Comparison of ENCODE assay signal across 27 mouse cellular contexts in genomic region chr11:98040975-98041374, GRCm38 (mm10). TPM values are rescaled to one million over a fixed set of nuclear protein-coding genes. Genes with fewer than 3 reads are reported as not detected.
A peak's percentile ranks its signal among the peaks of the same experiment; 100 is the strongest.
DNase-seq lines count a peak whose midpoint lies in the region; ATAC-seq and TF ChIP-seq lines count a peak whose summit lies in the region.
"Had no signal": no experiment of that assay in that cellular context is flagged by ENCODE, and none has a peak within 500 bp of the region (broad histone marks: within the 10 kb centered on the region; RNA-seq: fewer than 3 reads in every experiment).

No protein-coding gene starts in this region.

- H3K4me1 ChIP-seq in embryonic facial prominence, embryonic 13.5 days: peaks cover 15% of the 10 kb centered on the region
- H3K4me1 ChIP-seq in embryonic facial prominence, embryonic 10.5 days: peaks cover 20% of the 10 kb centered on the region
- H3K4me1 ChIP-seq in limb, embryonic 13.5 days: peaks cover 8% of the 10 kb centered on the region
- peaks cover 11% of the 10 kb centered on the region for H3K4me1 ChIP-seq in limb, embryonic 10.5 days
- H3K4me1 ChIP-seq in ES-E14 (ENCODE audit: control insufficient read depth in 2 of 2, insufficient read depth in 2 of 2, low read length in 2 of 2, poor library complexity in 1 of 2): peaks cover 11 to 24% of the 10 kb centered on the region in 2 experiments; a peak in 3 of 4 replicates
- 0 out of 2 replicates have a peak, but pooled peaks cover 2% of the 10 kb centered on the region for H3K4me1 ChIP-seq in lung, postnatal 0 days (ENCODE audit: insufficient read depth, low read depth, low read length)

- H3K9me3 ChIP-seq in embryonic facial prominence, embryonic 13.5 days: no peaks in the 10 kb centered on the region
- no peaks in the 10 kb centered on the region for H3K9me3 ChIP-seq in embryonic facial prominence, embryonic 10.5 days
- 0 out of 2 replicates have a peak, but pooled peaks cover 3% of the 10 kb centered on the region for H3K9me3 ChIP-seq in limb, embryonic 13.5 days
- H3K9me3 ChIP-seq in limb, embryonic 10.5 days (replicated peaks): no peaks in the 10 kb centered on the region
- no peaks in the 10 kb centered on the region for H3K9me3 ChIP-seq in ES-E14 (ENCODE audit: control insufficient read depth, insufficient read depth, low read depth, low read length)
- H3K9me3 ChIP-seq in lung, postnatal 0 days (ENCODE audit: low read length): no peaks in the 10 kb centered on the region
- H3K9me3 ChIP-seq: embryonic facial prominence, embryonic 15.5 days; heart, embryonic 15.5 days had no signal

- no peak for DNase-seq in embryonic facial prominence, embryonic 10.5 days (ENCODE audit: low spot score)
- no peak for DNase-seq in limb, embryonic 10.5 days (ENCODE audit: low spot score)
- no peak for DNase-seq in ES-E14 (ENCODE audit: low read depth, low spot score)
- DNase-seq in lung, postnatal 0 days (ENCODE audit: low spot score): no peak
- no peak for DNase-seq in adipocyte (ENCODE audit: low spot score)
- DNase-seq: adrenal gland, adult 8-10 months; adrenal gland, postnatal 25 days; cerebellum, adult 11-12 months; cerebellum, adult 8-10 months; cerebellum, postnatal 10 days; cerebellum, postnatal 36 days; embryo, embryonic 11 days; forebrain, postnatal 0 days; gastrocnemius, postnatal 25 days; heart, adult 2 months; heart, postnatal 10 days; heart, postnatal 4 days had no signal

- in situ Hi-C loops in ES-E14 (cut with MboI; ENCODE audit: low sequenced_read_pairs in 2 of 2, unreplicated experiment in 2 of 2): no loop called here

- TF ChIP-seq EP300 in lung, postnatal 0 days (IDR thresholded peaks at IDR 0.05): no peak

- no peak overlapping the region for H3K27ac ChIP-seq in embryonic facial prominence, embryonic 13.5 days
- no peak overlapping the region; the same call in 1 of the 2 replicates for H3K27ac ChIP-seq in embryonic facial prominence, embryonic 10.5 days (replicated peaks)
- H3K27ac ChIP-seq in limb, embryonic 13.5 days: no peak overlapping the region
- no peak overlapping the region for H3K27ac ChIP-seq in limb, embryonic 10.5 days
- no peak overlapping the region for H3K27ac ChIP-seq in ES-E14 (ENCODE audit: insufficient read depth, low read depth, low read length, poor library complexity, severe bottlenecking)
- H3K27ac ChIP-seq in lung, postnatal 0 days (ENCODE audit: low read length): no peak overlapping the region
- H3K27ac ChIP-seq: embryonic facial prominence, embryonic 15.5 days; heart, adult 2 months; heart, embryonic 15.5 days; hindbrain, embryonic 14.5 days; hindbrain, postnatal 0 days had no signal

- no peak overlapping the region for H3K4me3 ChIP-seq in embryonic facial prominence, embryonic 13.5 days
- H3K4me3 ChIP-seq in embryonic facial prominence, embryonic 10.5 days: no peak overlapping the region
- no peak overlapping the region for H3K4me3 ChIP-seq in limb, embryonic 13.5 days
- no peak overlapping the region for H3K4me3 ChIP-seq in limb, embryonic 10.5 days
- H3K4me3 ChIP-seq in ES-E14 (ENCODE audit: insufficient read depth in 1 of 2, low read depth in 1 of 2, low read length in 2 of 2, poor library complexity in 1 of 2, severe bottlenecking in 1 of 2): no peak overlapping the region
- no peak overlapping the region for H3K4me3 ChIP-seq in lung, postnatal 0 days (ENCODE audit: low read depth, low read length)
- H3K4me3 ChIP-seq: embryonic facial prominence, embryonic 15.5 days; heart, adult 2 months; heart, embryonic 15.5 days had no signal

- H3K4me2 ChIP-seq in embryonic facial prominence, embryonic 13.5 days: no peak overlapping the region
- no peak overlapping the region for H3K4me2 ChIP-seq in limb, embryonic 13.5 days (replicated peaks)
- no peak overlapping the region for H3K4me2 ChIP-seq in lung, postnatal 0 days (replicated peaks; ENCODE audit: low read depth, low read length)
- H3K4me2 ChIP-seq: embryonic facial prominence, embryonic 15.5 days; heart, embryonic 11.5 days; heart, embryonic 15.5 days; hindbrain, embryonic 14.5 days had no signal

- ATAC-seq in embryonic facial prominence, embryonic 13.5 days (ENCODE audit: insufficient number of reproducible peaks, insufficient read depth, low FRiP score, low TSS enrichment, low read depth): no peak
- ATAC-seq in limb, embryonic 13.5 days (ENCODE audit: low FRiP score, low read depth): no peak
- no peak for ATAC-seq in lung, postnatal 0 days
- ATAC-seq: forebrain, embryonic 14.5 days; forebrain, postnatal 0 days; hindbrain, postnatal 0 days; inflammation-experienced regulatory T-cells, adult 6 months; intestine, embryonic 16.5 days had no signal

- no peaks in the 10 kb centered on the region for H3K36me3 ChIP-seq in embryonic facial prominence, embryonic 13.5 days
- H3K36me3 ChIP-seq in embryonic facial prominence, embryonic 10.5 days (replicated peaks): no peaks in the 10 kb centered on the region
- H3K36me3 ChIP-seq in limb, embryonic 13.5 days: no peaks in the 10 kb centered on the region
- H3K36me3 ChIP-seq in limb, embryonic 10.5 days: no peaks in the 10 kb centered on the region
- no peaks in the 10 kb centered on the region for H3K36me3 ChIP-seq in ES-E14 (ENCODE audit: control insufficient read depth, insufficient read depth, low read length, poor library complexity, severe bottlenecking)
- H3K36me3 ChIP-seq in lung, postnatal 0 days (ENCODE audit: insufficient read depth, low read length): no peaks in the 10 kb centered on the region
- H3K36me3 ChIP-seq: embryonic facial prominence, embryonic 15.5 days; heart, embryonic 15.5 days had no signal

- H3K27me3 ChIP-seq in embryonic facial prominence, embryonic 13.5 days: peaks cover 23% of the 10 kb centered on the region
- peaks cover 42% of the 10 kb centered on the region for H3K27me3 ChIP-seq in embryonic facial prominence, embryonic 10.5 days (replicated peaks; ENCODE audit: low read depth, poor library complexity, severe bottlenecking)
- H3K27me3 ChIP-seq in limb, embryonic 13.5 days: peaks cover 22% of the 10 kb centered on the region
- peaks cover 30% of the 10 kb centered on the region for H3K27me3 ChIP-seq in limb, embryonic 10.5 days (ENCODE audit: low read depth, poor library complexity, severe bottlenecking)
- peaks cover 9% of the 10 kb centered on the region; the same call in 1 of the 2 replicates for H3K27me3 ChIP-seq in lung, postnatal 0 days (replicated peaks; ENCODE audit: insufficient read depth, low read length)

- no peak for TF ChIP-seq CTCF in lung, postnatal 0 days (IDR thresholded peaks at IDR 0.05)

- 0 out of 2 replicates have a peak overlapping the region, but pooled peaks have one; percentile 16 for H3K9ac ChIP-seq in embryonic facial prominence, embryonic 13.5 days
- H3K9ac ChIP-seq in limb, embryonic 13.5 days: peak overlapping the region; percentile 43; the same call in 1 of the 2 replicates
- H3K9ac ChIP-seq in ES-E14 (ENCODE audit: insufficient read depth, low read depth, low read length, poor library complexity, severe bottlenecking): peak overlapping the region; percentile 44; the same call in 1 of the 2 replicates
- no peak overlapping the region for H3K9ac ChIP-seq in lung, postnatal 0 days (replicated peaks; ENCODE audit: low read depth)
- H3K9ac ChIP-seq: embryonic facial prominence, embryonic 15.5 days; forebrain, postnatal 0 days; heart, embryonic 15.5 days; hindbrain, embryonic 14.5 days had no signal

- 59% methylated on average over 8 of the region's 8 CpGs for WGBS in embryonic facial prominence, embryonic 13.5 days
- 65% methylated on average over 8 of the region's 8 CpGs for WGBS in embryonic facial prominence, embryonic 10.5 days
- WGBS in limb, embryonic 13.5 days: 67% methylated on average over 8 of the region's 8 CpGs
- WGBS in limb, embryonic 10.5 days: 72% methylated on average over 8 of the region's 8 CpGs
- 65% methylated on average over 8 of the region's 8 CpGs for WGBS in lung, postnatal 0 days

RNA-seq across cellular contexts. Expression of gene Stac2, which starts 12.3 kb away (rescaled TPM):
- 0.30 and 0.65 TPM in 2 replicates for polyA plus RNA-seq in embryonic facial prominence, embryonic 13.5 days (2015; fragmentation: Nextera tagmentation; extraction: Ambion mirVana)
- 0.25 and 0.47 TPM in 2 replicates for polyA plus RNA-seq in embryonic facial prominence, embryonic 10.5 days (2016; fragmentation: Nextera tagmentation; extraction: Ambion mirVana)
- polyA plus RNA-seq in limb, embryonic 13.5 days (2015; fragmentation: Nextera tagmentation; extraction: Ambion mirVana): 0.74 and 1.1 TPM in 2 replicates
- polyA plus RNA-seq in limb, embryonic 10.5 days (2016; fragmentation: Nextera tagmentation; extraction: Ambion mirVana): 0.28 and 0.56 TPM in 2 replicates
- 2.1 and 3.8 TPM in 2 replicates for total RNA-seq in ES-E14 (2012; rRNA removed)
- polyA plus RNA-seq in lung, postnatal 0 days (2015; fragmentation: Nextera tagmentation; extraction: Ambion mirVana): 0.10 and 0.11 TPM in 2 replicates

RNA-seq across cellular contexts. Expression of gene Rpl19, which starts 14.5 kb away (rescaled TPM):
- 983 and 1,161 TPM in 2 replicates for polyA plus RNA-seq in embryonic facial prominence, embryonic 13.5 days (2015; fragmentation: Nextera tagmentation; extraction: Ambion mirVana)
- polyA plus RNA-seq in embryonic facial prominence, embryonic 10.5 days (2016; fragmentation: Nextera tagmentation; extraction: Ambion mirVana): 1,206 and 1,219 TPM in 2 replicates
- 1,012 and 1,039 TPM in 2 replicates for polyA plus RNA-seq in limb, embryonic 13.5 days (2015; fragmentation: Nextera tagmentation; extraction: Ambion mirVana)
- 1,186 and 1,476 TPM in 2 replicates for polyA plus RNA-seq in limb, embryonic 10.5 days (2016; fragmentation: Nextera tagmentation; extraction: Ambion mirVana)
- total RNA-seq in ES-E14 (2012; rRNA removed): 3,222 and 3,264 TPM in 2 replicates
- 750 and 817 TPM in 2 replicates for polyA plus RNA-seq in lung, postnatal 0 days (2015; fragmentation: Nextera tagmentation; extraction: Ambion mirVana)

RNA-seq across cellular contexts. Expression of gene Cacnb1, which starts 18.1 kb away (rescaled TPM):
- polyA plus RNA-seq in embryonic facial prominence, embryonic 13.5 days (2015; fragmentation: Nextera tagmentation; extraction: Ambion mirVana): 16.6 and 17.3 TPM in 2 replicates
- 5.3 and 5.7 TPM in 2 replicates for polyA plus RNA-seq in embryonic facial prominence, embryonic 10.5 days (2016; fragmentation: Nextera tagmentation; extraction: Ambion mirVana)
- polyA plus RNA-seq in limb, embryonic 13.5 days (2015; fragmentation: Nextera tagmentation; extraction: Ambion mirVana): 20.0 and 20.7 TPM in 2 replicates
- polyA plus RNA-seq in limb, embryonic 10.5 days (2016; fragmentation: Nextera tagmentation; extraction: Ambion mirVana): 3.4 and 6.5 TPM in 2 replicates
- 6.2 and 12.0 TPM in 2 replicates for total RNA-seq in ES-E14 (2012; rRNA removed)
- polyA plus RNA-seq in lung, postnatal 0 days (2015; fragmentation: Nextera tagmentation; extraction: Ambion mirVana): 3.5 and 4.0 TPM in 2 replicates

RNA-seq across cellular contexts. Expression of gene Arl5c, which starts 45.0 kb away (rescaled TPM):
- polyA plus RNA-seq in embryonic facial prominence, embryonic 13.5 days (2015; fragmentation: Nextera tagmentation; extraction: Ambion mirVana): 9.6 and 14.7 TPM in 2 replicates
- 15.6 and 19.2 TPM in 2 replicates for polyA plus RNA-seq in embryonic facial prominence, embryonic 10.5 days (2016; fragmentation: Nextera tagmentation; extraction: Ambion mirVana)
- 7.0 and 8.8 TPM in 2 replicates for polyA plus RNA-seq in limb, embryonic 13.5 days (2015; fragmentation: Nextera tagmentation; extraction: Ambion mirVana)
- 12.4 and 17.8 TPM in 2 replicates for polyA plus RNA-seq in limb, embryonic 10.5 days (2016; fragmentation: Nextera tagmentation; extraction: Ambion mirVana)
- 2.9 and 4.4 TPM in 2 replicates for total RNA-seq in ES-E14 (2012; rRNA removed)
- polyA plus RNA-seq in lung, postnatal 0 days (2015; fragmentation: Nextera tagmentation; extraction: Ambion mirVana): 4.6 and 6.5 TPM in 2 replicates

RNA-seq across cellular contexts. Expression of gene Plxdc1, which starts 54.7 kb away (rescaled TPM):
- polyA plus RNA-seq in embryonic facial prominence, embryonic 13.5 days (2015; fragmentation: Nextera tagmentation; extraction: Ambion mirVana): 0.18 and 0.34 TPM in 2 replicates
- polyA plus RNA-seq in embryonic facial prominence, embryonic 10.5 days (2016; fragmentation: Nextera tagmentation; extraction: Ambion mirVana): 0.07 and 0.13 TPM in 2 replicates
- 0.33 and 0.50 TPM in 2 replicates for polyA plus RNA-seq in limb, embryonic 13.5 days (2015; fragmentation: Nextera tagmentation; extraction: Ambion mirVana)
- polyA plus RNA-seq in limb, embryonic 10.5 days (2016; fragmentation: Nextera tagmentation; extraction: Ambion mirVana): not detected in 2 replicates
- total RNA-seq in ES-E14 (2012; rRNA removed): 2.5 and 4.3 TPM in 2 replicates
- polyA plus RNA-seq in lung, postnatal 0 days (2015; fragmentation: Nextera tagmentation; extraction: Ambion mirVana): 1.7 TPM in 2 replicates
- polyA plus RNA-seq: heart, embryonic 11.5 days had no signal
